Mouse (Mus musculus): Measurements from ENCODE around the gene Cdk8. TPM values are rescaled to one million over a fixed set of nuclear protein-coding genes. Genes with fewer than 3 reads are reported as not detected.

Gene Cdk8
- polyA plus RNA-seq, 1 experiment from 2014 or later, result 23.7 TPM

DNA sequence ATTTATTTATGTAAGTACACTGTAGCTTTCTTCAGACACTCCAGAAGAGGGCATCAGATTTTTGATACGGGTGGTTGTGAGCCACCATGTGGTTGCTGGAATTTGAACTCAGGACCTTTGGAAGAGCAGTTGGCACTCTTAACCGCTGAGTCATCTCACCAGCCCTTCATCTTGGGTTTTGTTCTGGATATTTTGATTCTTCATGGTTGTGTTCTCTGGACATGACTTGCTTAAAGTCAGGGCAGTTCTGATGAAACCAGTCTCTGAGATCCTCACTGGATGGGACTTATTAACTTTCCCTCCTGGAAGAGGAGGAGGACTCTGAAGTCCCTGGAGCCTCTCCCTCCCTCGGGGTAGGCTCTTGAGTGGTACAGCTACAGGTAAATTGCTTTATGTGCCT, 10.2 kb downstream of the Cdk8 start:
- H3K4me1 ChIP-seq (ENCODE audit: control insufficient read depth, insufficient read depth, low read length), result no peaks in the 10 kb centered on the region
- H3K4me3 ChIP-seq (ENCODE audit: low read depth, low read length), result no peak overlapping the region
- no peaks in the 10 kb centered on the region for H3K36me3 ChIP-seq (ENCODE audit: control insufficient read depth, insufficient read depth, low read length)
- no peak for ATAC-seq (ENCODE audit: low read depth)
- no peak overlapping the region for H3K27ac ChIP-seq (replicated peaks; ENCODE audit: low read depth, low read length)
- H3K9me3 ChIP-seq (ENCODE audit: control insufficient read depth, low read length), result no peaks in the 10 kb centered on the region
- DNase-seq (ENCODE audit: low spot score), result no peak
- H3K4me2 ChIP-seq (ENCODE audit: low read depth, low read length), result no peak overlapping the region
- WGBS, result 91% methylated on average over 3 of the region's 3 CpGs
- no peaks in the 10 kb centered on the region for H3K27me3 ChIP-seq (replicated peaks; ENCODE audit: control insufficient read depth, insufficient read depth, low read length)
- no peak overlapping the region for H3K9ac ChIP-seq (ENCODE audit: low read depth, low read length)

DNA sequence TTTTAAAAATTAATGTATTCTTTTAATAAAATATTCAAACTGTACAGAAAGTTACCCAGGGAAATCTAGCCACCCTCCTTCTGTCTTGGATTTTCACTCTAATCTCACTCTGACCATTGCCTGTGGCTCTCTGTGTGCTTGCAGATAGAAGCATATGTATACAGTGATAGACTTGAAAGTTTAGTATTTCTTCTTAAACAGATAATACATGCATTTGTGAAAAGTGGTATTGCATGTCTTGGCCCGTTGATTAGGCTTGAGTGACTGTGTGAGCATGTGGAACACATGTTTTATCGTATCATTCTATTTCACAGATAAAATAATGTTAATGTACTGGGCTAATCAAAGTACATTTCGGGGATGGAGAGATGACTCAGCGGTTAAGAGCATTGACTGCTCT, 14.2 kb downstream of the Cdk8 start:
- DNase-seq (ENCODE audit: low spot score), result no peak

GRCm38 (mm10) chr5:146245646-146246370, 14.8 kb downstream of the Cdk8 start:
- H3K27me3 ChIP-seq (replicated peaks; ENCODE audit: control insufficient read depth, insufficient read depth, low read length), result no peaks in the 10 kb centered on the region
- 91% methylated on average over 7 of the region's 7 CpGs for WGBS
- H3K4me1 ChIP-seq (ENCODE audit: control insufficient read depth, insufficient read depth, low read length), result no peaks in the 10 kb centered on the region
- H3K4me3 ChIP-seq (ENCODE audit: low read depth, low read length), result no peak overlapping the region
- no peak overlapping the region for H3K27ac ChIP-seq (replicated peaks; ENCODE audit: low read depth, low read length)
- DNase-seq (ENCODE audit: low spot score) (no peak), ATAC-seq (ENCODE audit: low read depth) (no peak)
- no peaks in the 10 kb centered on the region for H3K9me3 ChIP-seq (ENCODE audit: control insufficient read depth, low read length)
- H3K36me3 ChIP-seq (ENCODE audit: control insufficient read depth, insufficient read depth, low read length), result no peaks in the 10 kb centered on the region; the same call in 1 of the 2 replicates
- H3K4me2 ChIP-seq (ENCODE audit: low read depth, low read length), result no peak overlapping the region
- no peak overlapping the region for H3K9ac ChIP-seq (ENCODE audit: low read depth, low read length)

More for the DNA sequence above, 14.2 kb downstream of the Cdk8 start:
- H3K4me2 ChIP-seq (ENCODE audit: low read depth, low read length), result no peak overlapping the region
- no peak overlapping the region for H3K27ac ChIP-seq (replicated peaks; ENCODE audit: low read depth, low read length)
- H3K4me1 ChIP-seq (ENCODE audit: control insufficient read depth, insufficient read depth, low read length), result no peaks in the 10 kb centered on the region
- H3K9ac ChIP-seq (ENCODE audit: low read depth, low read length), result no peak overlapping the region
- 94% methylated on average over 4 of the region's 4 CpGs for WGBS
- no peak for ATAC-seq (ENCODE audit: low read depth)
- H3K27me3 ChIP-seq (replicated peaks; ENCODE audit: control insufficient read depth, insufficient read depth, low read length), result no peaks in the 10 kb centered on the region
- no peaks in the 10 kb centered on the region for H3K9me3 ChIP-seq (ENCODE audit: control insufficient read depth, low read length)
- H3K4me3 ChIP-seq (ENCODE audit: low read depth, low read length), result no peak overlapping the region
- no peaks in the 10 kb centered on the region; the same call in 1 of the 2 replicates for H3K36me3 ChIP-seq (ENCODE audit: control insufficient read depth, insufficient read depth, low read length)

- no peak for ATAC-seq (ENCODE audit: low read depth)
- Histone ChIP-seq H3K9me3 (ENCODE audit: control insufficient read depth, low read length) (no peaks in the 10 kb centered on the region), H3K4me3 (ENCODE audit: low read depth, low read length) (no peak overlapping the region), H3K27me3 (replicated peaks; ENCODE audit: control insufficient read depth, insufficient read depth, low read length) (no peaks in the 10 kb centered on the region), H3K9ac (ENCODE audit: low read depth, low read length) (no peak overlapping the region), H3K36me3 (ENCODE audit: control insufficient read depth, insufficient read depth, low read length) (no peaks in the 10 kb centered on the region; the same call in 1 of the 2 replicates), H3K4me2 (ENCODE audit: low read depth, low read length) (no peak overlapping the region), H3K4me1 (ENCODE audit: control insufficient read depth, insufficient read depth, low read length) (no peaks in the 10 kb centered on the region), H3K27ac (replicated peaks; ENCODE audit: low read depth, low read length) (no peak overlapping the region)
- no peak for DNase-seq (ENCODE audit: low spot score)
- 93% methylated on average over 1 of the region's 1 CpGs for WGBS
These were observed 15.4 kb downstream of the Cdk8 start for GRCm38 (mm10) chr5:146246386-146246785.

GRCm38 (mm10) chr5:146247709-146248108, 16.7 kb downstream of the Cdk8 start:
- WGBS, result 64% methylated on average over 5 of the region's 5 CpGs

GRCm38 (mm10) chr5:146248746-146249145, 17.7 kb downstream of the Cdk8 start:
- Histone ChIP-seq H3K4me1 (ENCODE audit: control insufficient read depth, insufficient read depth, low read length) (no peaks in the 10 kb centered on the region), H3K9ac (ENCODE audit: low read depth, low read length) (no peak overlapping the region), H3K4me2 (ENCODE audit: low read depth, low read length) (no peak overlapping the region), H3K36me3 (ENCODE audit: control insufficient read depth, insufficient read depth, low read length) (no peaks in the 10 kb centered on the region; the same call in 1 of the 2 replicates), H3K27me3 (replicated peaks; ENCODE audit: control insufficient read depth, insufficient read depth, low read length) (no peaks in the 10 kb centered on the region), H3K27ac (replicated peaks; ENCODE audit: low read depth, low read length) (no peak overlapping the region), H3K4me3 (ENCODE audit: low read depth, low read length) (no peak overlapping the region), H3K9me3 (ENCODE audit: control insufficient read depth, low read length) (no peaks in the 10 kb centered on the region)
- 92% methylated on average over 10 of the region's 10 CpGs for WGBS
- no peak for ATAC-seq (ENCODE audit: low read depth)
- no peak for DNase-seq (ENCODE audit: low spot score)

More at GRCm38 (mm10) chr5:146247709-146248108, 16.7 kb downstream of the Cdk8 start:
- H3K9me3 ChIP-seq (ENCODE audit: control insufficient read depth, low read length), result no peaks in the 10 kb centered on the region
- no peak for ATAC-seq (ENCODE audit: low read depth)
- H3K9ac ChIP-seq (ENCODE audit: low read depth, low read length), result no peak overlapping the region
- no peak overlapping the region for H3K27ac ChIP-seq (replicated peaks; ENCODE audit: low read depth, low read length)
- H3K4me3 ChIP-seq (ENCODE audit: low read depth, low read length), result no peak overlapping the region
- H3K27me3 ChIP-seq (replicated peaks; ENCODE audit: control insufficient read depth, insufficient read depth, low read length), result no peaks in the 10 kb centered on the region
- H3K4me2 ChIP-seq (ENCODE audit: low read depth, low read length), result no peak overlapping the region
- H3K4me1 ChIP-seq (ENCODE audit: control insufficient read depth, insufficient read depth, low read length), result no peaks in the 10 kb centered on the region
- no peaks in the 10 kb centered on the region; the same call in 1 of the 2 replicates for H3K36me3 ChIP-seq (ENCODE audit: control insufficient read depth, insufficient read depth, low read length)
- no peak for DNase-seq (ENCODE audit: low spot score)

DNA sequence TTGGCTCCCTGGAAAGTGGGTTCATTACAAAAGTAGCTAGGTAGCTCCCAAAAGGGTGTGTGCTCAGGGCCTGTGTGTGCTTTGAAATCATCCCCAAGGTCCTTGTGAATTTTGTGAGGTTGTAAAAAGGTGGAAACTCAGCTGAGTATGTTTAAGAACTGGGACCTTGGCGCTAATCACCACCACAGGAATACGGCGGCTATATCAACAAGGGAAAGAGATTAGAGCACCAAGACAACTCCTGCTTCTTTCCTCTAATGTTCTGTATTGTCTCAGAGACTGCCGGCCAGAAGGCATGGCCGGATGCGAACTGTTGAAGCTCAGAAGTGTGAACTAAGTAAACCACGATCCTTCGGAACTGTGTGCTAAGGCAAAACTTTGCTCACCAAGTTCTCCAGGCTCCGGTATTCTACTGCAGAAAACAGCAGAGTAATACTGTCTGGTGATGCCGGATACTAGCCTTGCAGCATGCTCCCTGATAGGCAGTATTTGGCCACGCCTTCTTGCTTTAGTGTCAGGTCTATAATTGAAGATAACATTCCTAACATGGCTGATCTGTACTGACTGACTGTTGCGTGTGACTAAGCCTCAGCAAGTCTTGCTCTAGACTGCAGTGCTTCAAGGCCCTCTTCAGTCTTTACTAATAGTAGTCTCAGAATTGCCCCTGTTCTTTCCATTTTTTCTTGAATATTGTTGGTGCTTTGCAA, 19.5 kb downstream of the Cdk8 start:
- Histone ChIP-seq H3K4me2 (ENCODE audit: low read depth, low read length) (no peak overlapping the region), H3K36me3 (ENCODE audit: control insufficient read depth, insufficient read depth, low read length) (no peaks in the 10 kb centered on the region; the same call in 1 of the 2 replicates), H3K27ac (replicated peaks; ENCODE audit: low read depth, low read length) (no peak overlapping the region), H3K27me3 (replicated peaks; ENCODE audit: control insufficient read depth, insufficient read depth, low read length) (no peaks in the 10 kb centered on the region), H3K9me3 (ENCODE audit: control insufficient read depth, low read length) (no peaks in the 10 kb centered on the region), H3K9ac (ENCODE audit: low read depth, low read length) (no peak overlapping the region), H3K4me3 (ENCODE audit: low read depth, low read length) (no peak overlapping the region), H3K4me1 (ENCODE audit: control insufficient read depth, insufficient read depth, low read length) (no peaks in the 10 kb centered on the region)
- 90% methylated on average over 12 of the region's 12 CpGs for WGBS
- ATAC-seq (ENCODE audit: low read depth) (no peak), DNase-seq (ENCODE audit: low spot score) (no peak)

DNA sequence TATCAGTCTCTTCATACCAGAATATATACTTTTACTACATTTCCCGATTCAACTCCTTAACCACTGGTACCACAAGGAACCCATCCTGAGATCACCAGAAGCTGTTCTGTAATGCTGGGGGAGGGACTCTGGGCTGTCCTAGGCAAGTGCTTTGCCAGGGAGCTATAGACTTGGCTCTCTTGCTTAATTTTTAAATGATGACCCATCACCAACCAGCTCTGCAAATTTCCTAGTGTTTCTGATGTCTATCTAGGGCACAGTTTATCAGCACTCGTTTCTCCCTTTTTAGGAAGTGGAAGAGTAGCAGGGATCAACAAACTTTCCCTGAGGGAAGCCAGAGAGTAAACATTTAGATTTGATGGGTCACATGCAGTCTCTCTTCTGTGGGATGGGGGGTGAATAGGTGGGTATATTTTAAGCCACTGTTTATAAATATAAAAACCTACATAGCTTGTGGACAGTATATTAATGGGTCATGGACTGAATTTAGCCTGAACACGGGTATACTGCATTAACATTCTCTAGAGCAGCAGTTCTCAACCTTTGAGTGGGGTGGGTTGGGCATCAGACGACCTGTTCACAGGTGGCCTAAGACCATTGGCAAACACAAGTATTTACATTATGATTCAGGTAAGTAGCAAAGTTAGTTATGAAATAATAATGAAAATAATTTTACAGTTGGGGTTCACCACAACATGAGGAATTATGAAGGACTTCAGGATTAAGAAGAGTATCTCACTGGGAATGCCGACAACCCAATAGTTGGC, 20.8 kb downstream of the Cdk8 start:
- 85% methylated on average over 5 of the region's 5 CpGs for WGBS
- DNase-seq (ENCODE audit: low spot score) (no peak), ATAC-seq (ENCODE audit: low read depth) (no peak)
- Histone ChIP-seq H3K27ac (replicated peaks; ENCODE audit: low read depth, low read length) (no peak overlapping the region), H3K4me2 (ENCODE audit: low read depth, low read length) (no peak overlapping the region), H3K4me1 (ENCODE audit: control insufficient read depth, insufficient read depth, low read length) (no peaks in the 10 kb centered on the region), H3K9me3 (ENCODE audit: control insufficient read depth, low read length) (no peaks in the 10 kb centered on the region), H3K4me3 (ENCODE audit: low read depth, low read length) (no peak overlapping the region), H3K27me3 (replicated peaks; ENCODE audit: control insufficient read depth, insufficient read depth, low read length) (no peaks in the 10 kb centered on the region), H3K9ac (ENCODE audit: low read depth, low read length) (no peak overlapping the region), H3K36me3 (ENCODE audit: control insufficient read depth, insufficient read depth, low read length) (no peaks in the 10 kb centered on the region; the same call in 1 of the 2 replicates)

Measured in embryonic facial prominence, embryonic 14.5 days (tissue).